Mouse (Mus musculus): ENCODE data around the gene Otulin. TPM values are rescaled to one million over a fixed set of nuclear protein-coding genes. Genes with fewer than 3 reads are reported as not detected.

Otulin gene
- total and polyA plus RNA-seq, 3 experiments, result 65.5 to 70.6 TPM; not detected in 1

GRCm38 (mm10) chr15:27492734-27493133 lies 137.8 kb downstream of the Otulin start:
- TF ChIP-seq E2F4 (IDR thresholded peaks at IDR 0.05; ENCODE audit: borderline replicate concordance, low read depth, low read length), result no peak
- no peak for TF ChIP-seq MYB (IDR thresholded peaks at IDR 0.05; ENCODE audit: low read depth, low read length)
- no peak for TF ChIP-seq BHLHE40 (IDR thresholded peaks at IDR 0.05; ENCODE audit: borderline replicate concordance, low read depth, low read length)
- no peak for TF ChIP-seq TCF12 (IDR thresholded peaks at IDR 0.05; ENCODE audit: low read depth, low read length)
- no peak for TF ChIP-seq POLR2AphosphoS2 (IDR thresholded peaks at IDR 0.05; ENCODE audit: low read length)
- TF ChIP-seq UBTF (IDR thresholded peaks at IDR 0.05; ENCODE audit: borderline replicate concordance, insufficient read depth, low read depth, low read length), result no peak
- no peak for TF ChIP-seq KAT2A (conservative IDR thresholded peaks at IDR 0.05; ENCODE audit: low read depth, low read length)
- no peak for TF ChIP-seq MAX (IDR thresholded peaks at IDR 0.05; ENCODE audit: low read length)
- no peak for TF ChIP-seq MYC (IDR thresholded peaks at IDR 0.05; ENCODE audit: low read depth, low read length)
- no peak for TF ChIP-seq CHD1 (IDR thresholded peaks at IDR 0.05; ENCODE audit: low read depth, low read length)
- TF ChIP-seq USF2 (IDR thresholded peaks at IDR 0.05; ENCODE audit: borderline replicate concordance in 1 of 2, insufficient read depth in 1 of 2, low read depth in 1 of 2, low read length in 2 of 2), result no peak
- no peak for TF ChIP-seq ETS1 (IDR thresholded peaks at IDR 0.05; ENCODE audit: low read depth, low read length)
- no peak for TF ChIP-seq CHD2 (IDR thresholded peaks at IDR 0.05; ENCODE audit: low read length)
- no peak for TF ChIP-seq GABPA (IDR thresholded peaks at IDR 0.05; ENCODE audit: low read depth, low read length)
- no peak for TF ChIP-seq ELF1 (IDR thresholded peaks at IDR 0.05; ENCODE audit: low read depth, low read length)
- TF ChIP-seq POLR2AphosphoS5 (IDR thresholded peaks at IDR 0.05; ENCODE audit: borderline replicate concordance, low read depth, low read length), result no peak
- TF ChIP-seq MAZ (IDR thresholded peaks at IDR 0.05; ENCODE audit: low read depth, low read length), result no peak
- TF ChIP-seq CTCF (IDR thresholded peaks at IDR 0.05 in 2 of 3, conservative IDR thresholded peaks at IDR 0.05 in 1 of 3; ENCODE audit: control insufficient read depth in 1 of 3, insufficient read depth in 1 of 3, low read depth in 2 of 3, low read length in 3 of 3, poor library complexity in 1 of 3, severe bottlenecking in 1 of 3), result no peak
- TF ChIP-seq JUND (IDR thresholded peaks at IDR 0.05; ENCODE audit: low read depth, low read length), result no peak
- no peak for TF ChIP-seq RAD21 (IDR thresholded peaks at IDR 0.05; ENCODE audit: low read depth, low read length)
- Histone ChIP-seq H3K27ac (ENCODE audit: control insufficient read depth, low read depth, low read length) (no peak overlapping the region), H3K4me1 (ENCODE audit: control insufficient read depth in 1 of 2, insufficient read depth in 2 of 2, low read length in 2 of 2) (no peaks in the 10 kb centered on the region), H3K9ac (ENCODE audit: control insufficient read depth, low read depth, low read length, poor library complexity, severe bottlenecking) (no peak overlapping the region), H3K79me2 (ENCODE audit: control insufficient read depth, insufficient read depth, low read length, poor library complexity) (no peaks in the 10 kb centered on the region), H3K9me3 (replicated peaks; ENCODE audit: insufficient read depth, low read length) (no peaks in the 10 kb centered on the region; the same call in 1 of the 2 replicates), H3K4me3 (ENCODE audit: control insufficient read depth in 1 of 2, insufficient read depth in 1 of 2, low read depth in 2 of 2, low read length in 2 of 2) (no peak overlapping the region), H3K27me3 (ENCODE audit: control insufficient read depth in 1 of 2, insufficient read depth in 2 of 2, low read length in 2 of 2) (no peaks in the 10 kb centered on the region), H3K36me3 (ENCODE audit: control insufficient read depth in 1 of 2, insufficient read depth in 2 of 2, low read length in 2 of 2) (no peaks in the 10 kb centered on the region)
- no peak for DNase-seq (ENCODE audit: low read depth, low spot score)

Other genes starting within 250 kb of the Otulin start
- 0.04 and 0.07 TPM in 2 replicates for gene Ank, start 164.0 kb downstream of the Otulin start, total RNA-seq (2012; rRNA removed)
- under 1 TPM in 1 of 2 experiments, not detected in 1; 0.15 TPM for gene Ank, start 164.0 kb downstream of the Otulin start, polyA plus RNA-seq (2012; ENCODE audit: insufficient read depth in 1 of 2, insufficient read length in 2 of 2, low read depth in 1 of 2, low replicate concordance in 2 of 2, missing spikeins in 1 of 2)
- gene Otulinl, start 50.9 kb upstream of the Otulin start, total RNA-seq (2012; rRNA removed), result 0.42 and 0.50 TPM in 2 replicates
- under 1 TPM in 1 of 2 experiments, not detected in 1; 0.14 TPM for gene Otulinl, start 50.9 kb upstream of the Otulin start, polyA plus RNA-seq (2012; ENCODE audit: insufficient read depth in 1 of 2, insufficient read length in 2 of 2, low read depth in 1 of 2, low replicate concordance in 2 of 2, missing spikeins in 1 of 2)

Measured in MEL (cell line).